Mouse (Mus musculus) cortical plate, adult 2 months (tissue): Measurements from ENCODE around the gene Ckap4.

Experiments
- CTCF ChIP-seq: fragments of 200-500 bp; IDR thresholded peaks from 2 replicates; pipeline ENCODE4 v1.5.1; 2011; ENCODE audit warnings: mild to moderate bottlenecking, control low read depth, low read length; ENCODE audit not compliant: insufficient read depth; ENCODE audit errors: extremely low read depth
- POLR2A ChIP-seq: fragments of 200-500 bp; IDR thresholded peaks from 2 replicates; pipeline ENCODE4 v1.6.1; 2011; ENCODE audit warnings: mild to moderate bottlenecking, low read length, control low read depth; ENCODE audit not compliant: insufficient read depth; ENCODE audit errors: extremely low read depth

GRCm38 (mm10) chr10:84527631-84528030 is 6.2 kb downstream of the Ckap4 start:
- TF ChIP-seq POLR2A (no peak), CTCF (no peak)
